Mouse (Mus musculus) testis, postnatal 14 days (tissue): ENCODE measurements around the gene Pax6.

Experiments used
- DNase-seq: peaks from one replicate; pipeline ENCODE4 v3.0.0; 2021; ENCODE audit warnings: low spot score

The Pax6 gene

GRCm38 (mm10) chr2:105683771-105684410, 15.2 kb downstream of the Pax6 start:
- DNase-seq = no peak

DNA sequence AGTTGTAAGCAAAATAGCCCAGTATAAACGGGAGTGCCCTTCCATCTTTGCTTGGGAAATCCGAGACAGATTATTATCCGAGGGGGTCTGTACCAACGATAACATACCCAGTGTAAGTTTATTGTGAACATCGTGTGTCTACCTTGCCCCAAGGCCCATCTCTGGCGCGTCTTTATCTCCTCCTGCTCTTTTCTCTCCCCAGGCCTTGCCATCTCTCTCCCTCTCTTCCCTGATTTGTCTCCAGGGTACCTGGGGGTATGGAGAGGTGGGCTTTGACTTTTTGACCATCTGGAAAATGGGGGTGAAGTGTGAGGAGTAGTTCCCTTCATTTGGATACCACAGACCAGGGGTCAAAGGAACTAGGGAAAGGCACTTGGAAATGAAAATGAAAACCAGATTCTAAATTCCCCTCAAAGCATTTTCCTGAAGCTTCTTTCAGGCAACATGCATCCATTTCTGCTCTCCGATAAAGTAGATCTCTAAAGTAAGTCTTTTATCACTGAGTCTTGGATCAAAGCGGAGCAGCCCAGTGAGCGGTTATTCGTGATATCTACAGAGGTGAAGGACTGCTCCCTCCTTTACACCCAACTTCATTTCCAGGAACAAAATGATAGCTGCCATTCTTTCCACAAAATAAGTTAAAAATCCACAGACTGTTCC, 16.4 kb downstream of the Pax6 start:
- no peak for DNase-seq

GRCm38 (mm10) chr2:105685651-105686050, 17.0 kb downstream of the Pax6 start:
- no peak for DNase-seq

DNA sequence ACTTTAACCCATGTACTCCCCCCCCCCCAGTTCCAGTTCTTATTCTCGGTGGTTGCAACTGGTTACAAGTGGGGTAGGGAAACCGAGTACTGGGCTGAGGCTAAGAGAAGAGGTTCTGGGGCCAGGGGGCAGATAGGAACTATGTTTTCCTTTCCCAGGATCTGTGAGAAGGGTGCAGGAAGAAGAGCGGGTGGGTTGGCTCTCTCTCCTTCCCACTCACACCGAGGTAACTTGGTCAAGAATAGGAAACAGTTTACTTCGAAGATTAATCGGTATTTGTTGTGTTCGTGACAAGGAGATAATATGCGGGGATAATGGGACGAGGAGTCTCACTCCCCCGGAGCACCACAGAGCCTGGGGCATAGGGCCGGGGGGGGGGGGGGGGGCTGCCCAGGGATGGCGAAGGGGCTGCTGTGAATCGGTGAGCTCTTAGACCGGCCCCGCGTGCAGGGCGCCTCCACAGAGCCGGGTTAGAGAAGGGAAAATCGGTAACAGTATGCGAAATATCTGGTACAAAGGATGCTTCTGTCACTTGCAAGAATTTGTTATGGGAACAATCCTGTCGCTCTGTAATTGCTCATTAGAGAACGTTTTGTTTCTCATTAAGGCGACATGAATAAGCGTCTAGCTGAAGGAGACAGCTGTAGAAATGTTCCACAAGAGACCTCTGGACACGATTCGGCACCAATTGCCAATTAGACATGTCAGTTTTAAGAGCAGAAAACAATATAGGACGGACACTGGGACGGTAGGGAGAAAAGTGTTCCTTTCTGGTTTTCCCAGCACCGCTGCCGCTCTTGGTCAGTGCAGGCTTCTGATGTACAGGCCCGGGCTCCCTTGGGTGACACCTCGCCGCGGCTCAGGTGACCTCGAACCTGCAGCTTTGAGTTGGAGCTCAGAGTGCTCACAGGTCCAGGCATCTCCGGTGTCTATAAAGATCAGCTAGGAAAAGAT, 17.9 kb downstream of the Pax6 start:
- DNase-seq = no peak

- no peak for DNase-seq
Measured at GRCm38 (mm10) chr2:105687317-105687991, 18.8 kb downstream of the Pax6 start.

- DNase-seq = no peak
Measured at GRCm38 (mm10) chr2:105688011-105688410, 19.3 kb downstream of the Pax6 start.

DNA sequence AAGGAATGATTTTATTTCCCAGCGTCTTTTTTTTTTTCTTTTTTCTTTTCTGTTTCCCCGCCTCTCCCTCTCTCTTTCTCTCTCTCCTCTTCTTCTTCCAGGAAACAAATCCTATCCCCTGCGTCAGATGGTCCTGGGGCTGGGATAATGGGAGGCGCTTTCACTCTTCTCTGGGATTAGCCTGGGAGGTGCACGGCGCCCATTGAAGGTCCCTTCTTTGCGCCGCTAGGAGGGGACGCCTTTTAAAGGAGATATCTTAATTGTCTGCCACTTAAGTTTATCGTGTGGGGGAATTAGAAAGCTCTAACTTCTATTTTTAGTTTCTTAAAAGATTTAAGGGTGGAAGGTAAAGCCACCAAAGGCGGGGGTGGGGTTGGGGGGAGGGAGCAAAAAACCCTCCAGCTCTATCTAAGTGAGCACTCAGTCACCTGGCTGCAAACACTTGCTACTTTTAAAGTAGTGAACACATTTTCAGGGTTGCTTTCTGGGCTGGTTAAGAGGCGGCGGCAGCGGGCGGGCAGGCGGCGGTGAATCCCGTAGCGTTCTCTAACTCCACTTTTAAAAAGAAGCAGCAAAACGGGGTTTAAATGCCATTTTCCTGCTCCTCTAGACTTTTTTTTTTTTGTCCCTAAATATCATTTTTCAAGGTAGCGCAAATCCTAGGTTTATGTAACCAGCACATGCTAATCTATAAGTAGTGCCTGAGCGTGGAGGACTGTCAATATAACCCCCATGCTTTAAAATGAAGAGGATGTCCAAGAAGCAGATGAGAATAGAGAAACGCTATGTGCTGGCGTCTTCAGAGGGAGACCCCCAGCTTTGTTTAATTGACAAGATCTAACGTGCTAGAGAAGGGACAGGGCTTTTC, 20.0 kb downstream of the Pax6 start:
- no peak for DNase-seq

GRCm38 (mm10) chr2:105689304-105689770, 20.6 kb downstream of the Pax6 start:
- peak; percentile 16 for DNase-seq

GRCm38 (mm10) chr2:105689771-105690639, 21.3 kb downstream of the Pax6 start:
- DNase-seq = no peak

GRCm38 (mm10) chr2:105691296-105691695, 22.6 kb downstream of the Pax6 start:
- no peak for DNase-seq

GRCm38 (mm10) chr2:105697741-105698140, 29.0 kb downstream of the Pax6 start:
- DNase-seq = no peak

GRCm38 (mm10) chr2:105698631-105699030, 29.9 kb downstream of the Pax6 start:
- DNase-seq = no peak

DNA sequence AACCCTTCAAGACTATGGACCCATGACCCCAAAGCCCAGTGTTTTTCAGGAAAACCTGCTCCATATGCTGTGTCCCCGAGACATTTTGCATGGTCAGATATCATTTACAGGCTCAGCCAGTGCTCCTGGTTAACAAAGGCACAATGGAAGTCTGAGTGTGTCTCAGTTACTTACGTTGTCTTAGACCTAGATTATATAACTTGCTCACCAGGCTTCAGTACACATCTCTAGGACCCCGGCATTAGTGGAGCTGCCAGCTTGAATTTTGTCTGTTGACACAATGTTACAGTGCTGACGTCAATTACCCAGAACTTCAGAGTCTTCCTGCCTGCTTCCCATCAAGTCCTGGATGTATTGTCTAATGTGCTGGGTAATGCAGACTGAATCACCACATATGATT, 33.1 kb downstream of the Pax6 start:
- DNase-seq = no peak

DNA sequence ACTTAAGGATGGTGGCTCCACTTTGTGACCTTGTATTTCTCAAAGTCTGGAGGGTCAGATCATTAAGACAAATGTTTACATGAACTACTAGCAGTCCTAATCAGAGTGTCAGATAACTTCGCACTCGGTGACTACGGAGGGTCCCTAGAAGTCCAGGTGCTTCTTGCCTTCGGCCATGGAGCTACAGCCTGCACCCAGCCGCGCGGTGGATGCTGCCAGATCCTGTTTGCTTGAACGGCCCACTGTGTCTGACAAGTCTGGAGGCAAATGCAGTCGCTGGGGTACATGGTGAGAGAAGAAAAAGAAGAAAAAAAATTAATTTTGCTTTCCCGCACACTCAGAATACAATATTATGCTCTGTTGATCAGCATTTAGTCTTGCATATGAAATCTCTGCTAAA, 33.9 kb downstream of the Pax6 start:
- DNase-seq = no peak

DNA sequence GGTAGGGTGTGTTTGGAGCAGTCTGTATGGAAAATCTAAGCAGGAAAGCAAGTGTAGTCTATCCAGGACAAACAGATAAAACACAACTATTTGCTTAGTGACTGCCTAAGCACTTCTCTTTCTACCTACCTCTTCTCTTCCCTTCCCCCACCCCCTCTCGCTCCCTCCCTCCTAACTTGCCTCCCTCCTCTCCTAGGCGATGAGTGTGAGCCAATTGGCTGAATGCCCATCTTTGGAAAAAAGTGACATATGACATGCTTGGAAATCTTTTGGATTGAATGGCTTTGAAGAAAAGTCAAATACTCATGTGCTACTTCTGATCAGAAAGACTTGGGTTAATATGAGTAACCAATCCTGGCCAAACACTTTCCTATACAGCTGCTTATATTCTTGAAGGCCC, 36.6 kb downstream of the Pax6 start:
- DNase-seq = no peak

DNA sequence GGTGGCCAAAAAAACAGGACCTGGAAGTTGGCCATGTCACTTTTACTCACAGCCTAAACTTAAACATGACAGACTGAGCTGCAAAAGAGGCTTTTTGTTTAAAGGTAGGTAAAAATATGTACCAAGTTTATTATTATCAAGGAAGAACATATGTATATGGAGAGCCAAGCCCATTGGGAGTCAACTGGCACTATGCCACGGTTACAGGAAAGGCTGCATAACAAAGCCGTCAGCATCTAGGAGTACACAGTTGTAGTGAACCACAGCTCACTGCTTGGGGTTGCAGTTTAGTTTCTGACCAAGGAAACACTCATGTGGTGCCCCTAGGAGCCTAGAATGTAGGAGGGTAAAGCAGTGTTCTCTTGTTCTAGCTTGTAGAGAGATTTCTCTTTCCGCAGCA, 40.4 kb downstream of the Pax6 start:
- no peak for DNase-seq

- no peak for DNase-seq
Measured at GRCm38 (mm10) chr2:105710511-105710910, 41.8 kb downstream of the Pax6 start.

DNA sequence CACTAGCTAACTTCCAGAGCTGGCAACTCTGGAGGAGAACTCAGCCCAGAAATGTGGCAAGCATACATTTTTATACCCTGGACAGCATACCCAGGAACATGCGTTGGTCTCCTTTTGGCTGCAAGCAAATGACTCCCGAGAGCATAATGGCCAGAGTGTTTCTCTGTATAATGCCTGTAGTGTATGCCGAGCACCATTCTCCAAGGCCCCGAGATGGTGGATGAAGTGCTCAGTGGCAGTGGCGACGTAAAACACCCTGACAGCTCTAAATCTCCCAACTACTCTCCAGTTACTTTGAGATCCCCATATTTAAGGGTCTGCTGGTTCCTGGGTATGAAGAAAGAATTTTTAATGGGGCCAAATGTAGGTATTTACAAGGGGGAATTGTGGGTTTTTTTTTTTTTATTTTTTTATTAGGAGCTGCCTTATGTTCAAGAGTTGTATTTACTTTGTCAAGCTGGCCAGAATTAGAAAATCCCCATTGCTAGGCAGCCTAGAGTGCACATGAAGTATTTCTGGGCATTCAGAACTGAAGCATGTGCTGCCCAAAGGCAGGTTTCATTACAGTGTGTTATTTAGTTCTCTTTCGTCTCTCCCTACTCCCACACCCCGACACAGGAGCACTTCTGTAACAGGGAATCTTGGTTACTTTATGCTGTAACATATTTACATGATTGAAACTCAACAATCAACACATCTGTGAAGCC, 46.9 kb downstream of the Pax6 start:
- no peak for DNase-seq

DNA sequence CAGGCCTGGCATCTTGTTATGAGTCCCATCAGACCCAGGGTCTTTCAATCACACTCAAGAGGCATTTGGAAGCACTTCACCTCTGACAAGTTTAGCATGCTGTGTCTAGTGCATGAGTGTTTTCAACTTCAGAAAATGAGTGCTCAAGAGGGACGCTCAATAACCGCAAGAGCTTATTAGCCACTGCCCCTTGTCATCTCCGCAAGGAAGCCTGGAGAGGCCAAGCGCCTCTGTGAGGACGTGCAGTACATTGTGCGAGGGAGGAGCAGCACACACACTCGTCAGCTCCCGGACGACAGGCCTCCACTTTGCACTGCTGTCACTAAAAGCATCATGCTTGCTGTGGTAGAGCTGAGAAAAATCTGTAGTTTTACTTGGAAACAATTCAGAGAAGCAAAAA, 58.0 kb downstream of the Pax6 start:
- no peak for DNase-seq

DNA sequence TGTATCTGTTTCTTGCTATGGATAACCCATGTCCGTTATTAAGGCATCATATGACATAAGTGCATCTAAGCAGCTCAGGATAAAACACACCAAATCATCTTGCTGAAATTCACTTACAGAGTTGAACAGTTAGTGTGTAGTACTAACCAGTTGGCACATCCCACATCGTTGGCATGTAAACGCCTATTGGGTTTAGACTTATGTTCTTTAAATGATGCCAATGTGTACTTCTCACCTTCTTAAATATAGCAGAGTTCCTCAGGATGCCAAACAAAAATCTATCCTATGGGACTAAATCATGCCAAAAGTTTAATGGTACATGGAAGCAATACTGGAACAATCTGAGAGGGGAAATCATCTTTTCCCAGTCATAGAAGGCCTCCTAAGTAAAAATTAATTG, 62.0 kb downstream of the Pax6 start:
- no peak for DNase-seq
